Mouse (Mus musculus): ENCODE measurements at regions not wholly inside any gene's neighbourhood (a gene's known extent, or its start where the extent isn't known, plus 50 kb on each side); places are given as distances from the start of the nearest gene placed in this dataset.

DNA sequence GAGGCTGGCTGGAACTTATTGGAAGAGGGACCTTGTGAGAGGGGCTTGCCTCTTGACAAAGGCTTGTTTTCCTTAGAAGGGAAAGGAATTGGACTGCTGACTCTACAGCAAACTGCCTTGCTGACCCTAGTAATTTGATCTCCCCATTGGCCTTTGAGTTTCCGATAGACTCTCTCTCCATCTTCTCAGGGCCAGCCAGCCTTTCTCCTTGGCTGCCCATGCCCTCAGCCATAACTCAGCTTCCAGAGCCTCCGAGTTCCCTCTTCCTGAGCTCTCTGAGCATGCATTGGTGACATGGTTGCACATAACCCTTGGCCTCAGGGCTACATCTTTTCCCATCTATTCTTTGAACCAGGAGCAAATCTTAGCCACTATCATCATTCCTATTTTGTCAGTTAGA, 803.7 kb downstream of the Adgrl2 start:
- TF ChIP-seq CTCF (IDR thresholded peaks at IDR 0.05; ENCODE audit: low read depth, low read length) (no peak), POLR2A (IDR thresholded peaks at IDR 0.05; ENCODE audit: insufficient read depth, low read length) (no peak)

Measured in ES-Bruce4 (cell line).